ENCODE assay signal across 13 mouse cellular contexts in the genomic region with DNA sequence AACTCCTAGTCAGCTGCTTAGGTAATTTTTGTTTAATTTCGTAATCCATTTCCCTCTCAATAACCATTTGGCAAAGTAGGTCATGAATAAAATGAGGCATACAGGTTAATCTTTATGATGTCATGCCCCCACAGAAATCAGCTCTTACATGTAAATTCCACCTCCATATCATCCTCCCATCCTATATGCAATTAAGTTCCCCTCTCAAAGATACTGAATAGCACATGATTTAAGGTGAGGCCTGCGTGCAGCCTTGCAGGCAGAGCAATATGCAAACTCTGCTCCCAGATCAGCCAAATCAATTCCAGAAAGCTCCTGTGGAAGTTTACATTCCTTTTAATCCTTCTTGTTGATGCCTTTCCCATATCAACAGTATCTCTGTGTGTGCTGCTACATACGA.
A peak's percentile ranks its signal among the peaks of the same experiment; 100 is the strongest.
DNase-seq lines count a peak whose midpoint lies in the region; ATAC-seq and TF ChIP-seq lines count a peak whose summit lies in the region.
"Had no signal": no experiment of that assay in that cellular context is flagged by ENCODE, and none has a peak within 500 bp of the region (broad histone marks: within the 10 kb centered on the region; RNA-seq: fewer than 3 reads in every experiment).

No protein-coding gene starts in this region.

- no peak for ATAC-seq in forebrain, postnatal 0 days
- ATAC-seq in forebrain, embryonic 11.5 days (replicated peaks; ENCODE audit: low FRiP score), result no peak
- ATAC-seq in limb, embryonic 15.5 days (ENCODE audit: insufficient number of reproducible peaks, low FRiP score, low TSS enrichment, low read depth), result no peak
- ATAC-seq: lung, postnatal 0 days had no signal

- DNase-seq in forebrain, postnatal 0 days, result no peak
- no peak for DNase-seq in forebrain, embryonic 11.5 days (ENCODE audit: low spot score)
- peak; percentile 6 for DNase-seq in liver, adult 2 months (ENCODE audit: extremely low read depth, low read depth, low spot score)
- no peak for DNase-seq in liver
- no peak for DNase-seq in thymus, postnatal 36 days
- no peak for DNase-seq in gastrocnemius, adult 2 months
- DNase-seq: adrenal gland, postnatal 25 days; cerebellum, adult 8-10 months; kidney, postnatal 36 days; thymus, adult 18-20 months had no signal

- H3K9me3 ChIP-seq in forebrain, postnatal 0 days (ENCODE audit: low read length), result no peaks in the 10 kb centered on the region
- H3K9me3 ChIP-seq in forebrain, embryonic 11.5 days (ENCODE audit: control insufficient read depth, low read length), result no peaks in the 10 kb centered on the region
- no peaks in the 10 kb centered on the region for H3K9me3 ChIP-seq in limb, embryonic 15.5 days

- H3K27ac ChIP-seq in forebrain, postnatal 0 days (ENCODE audit: low read depth, low read length), result no peak overlapping the region
- H3K27ac ChIP-seq in forebrain, embryonic 11.5 days (ENCODE audit: low read depth, low read length), result no peak overlapping the region
- no peak overlapping the region for H3K27ac ChIP-seq in liver, adult 2 months (replicated peaks; ENCODE audit: insufficient read depth, low read depth, low read length)
- peak overlapping the region; percentile 26; the same call in 1 of the 2 replicates for H3K27ac ChIP-seq in embryonic fibroblast, embryonic 13.5 days (ENCODE audit: insufficient read depth, low read length)
- peak overlapping the region; percentile 63 for H3K27ac ChIP-seq in limb, embryonic 15.5 days
- H3K27ac ChIP-seq in gastrocnemius, adult 2 months, result no peak overlapping the region

- H3K9ac ChIP-seq in forebrain, postnatal 0 days, result 0 out of 2 replicates have a peak overlapping the region, but pooled peaks have one; percentile 18
- no peak overlapping the region for H3K9ac ChIP-seq in forebrain, embryonic 11.5 days (ENCODE audit: low read length)
- no peak overlapping the region for H3K9ac ChIP-seq in liver, adult 2 months (ENCODE audit: low read depth, low read length)
- no peak overlapping the region for H3K9ac ChIP-seq in limb, embryonic 15.5 days

- H3K27me3 ChIP-seq in forebrain, postnatal 0 days (ENCODE audit: insufficient read depth, low read length), result no peaks in the 10 kb centered on the region
- H3K27me3 ChIP-seq in forebrain, embryonic 11.5 days (ENCODE audit: control insufficient read depth, insufficient read depth, low read length), result no peaks in the 10 kb centered on the region
- H3K27me3 ChIP-seq in liver, adult 2 months (ENCODE audit: control insufficient read depth, insufficient read depth, low read length), result no peaks in the 10 kb centered on the region
- H3K27me3 ChIP-seq in limb, embryonic 15.5 days, result no peaks in the 10 kb centered on the region

- TF ChIP-seq POLR2A in liver, adult 2 months (IDR thresholded peaks at IDR 0.05; ENCODE audit: extremely low read depth, insufficient read depth, low read length), result no peak
- TF ChIP-seq POLR2A in embryonic fibroblast, embryonic 13.5 days (IDR thresholded peaks at IDR 0.05; ENCODE audit: low read depth, low read length), result no peak

- H3K4me2 ChIP-seq in forebrain, postnatal 0 days (ENCODE audit: low read depth), result no peak overlapping the region
- H3K4me2 ChIP-seq in forebrain, embryonic 11.5 days (ENCODE audit: low read depth, low read length, severe bottlenecking), result no peak overlapping the region
- H3K4me2 ChIP-seq in limb, embryonic 15.5 days, result no peak overlapping the region

- no peaks in the 10 kb centered on the region for H3K79me2 ChIP-seq in liver, adult 2 months (ENCODE audit: control insufficient read depth, insufficient read depth, low read length)

- no peak for TF ChIP-seq CTCF in forebrain, postnatal 0 days (IDR thresholded peaks at IDR 0.05; ENCODE audit: low read depth)
- no peak for TF ChIP-seq CTCF in liver, adult 2 months (IDR thresholded peaks at IDR 0.05; ENCODE audit: low read depth, low read length)
- no peak for TF ChIP-seq CTCF in embryonic fibroblast, embryonic 13.5 days (IDR thresholded peaks at IDR 0.05; ENCODE audit: borderline replicate concordance, insufficient read depth, low read length)
- no peak for TF ChIP-seq CTCF in gastrocnemius, adult 2 months (IDR thresholded peaks at IDR 0.05)

- no peak overlapping the region for H3K4me3 ChIP-seq in forebrain, postnatal 0 days (ENCODE audit: low read depth, low read length)
- H3K4me3 ChIP-seq in forebrain, embryonic 11.5 days (ENCODE audit: low read depth, low read length), result no peak overlapping the region
- no peak overlapping the region for H3K4me3 ChIP-seq in liver, adult 2 months (ENCODE audit: insufficient read depth, low read depth, low read length)
- H3K4me3 ChIP-seq in embryonic fibroblast, embryonic 13.5 days (ENCODE audit: insufficient read depth, low read length), result no peak overlapping the region
- no peak overlapping the region for H3K4me3 ChIP-seq in limb, embryonic 15.5 days
- H3K4me3 ChIP-seq in gastrocnemius, adult 2 months, result no peak overlapping the region

- H3K36me3 ChIP-seq in forebrain, postnatal 0 days (ENCODE audit: insufficient read depth), result no peaks in the 10 kb centered on the region
- no peaks in the 10 kb centered on the region for H3K36me3 ChIP-seq in forebrain, embryonic 11.5 days (ENCODE audit: control insufficient read depth, insufficient read depth, low read length)
- H3K36me3 ChIP-seq in liver, adult 2 months (ENCODE audit: control insufficient read depth, insufficient read depth, low read length), result no peaks in the 10 kb centered on the region
- no peaks in the 10 kb centered on the region for H3K36me3 ChIP-seq in limb, embryonic 15.5 days

- WGBS in forebrain, postnatal 0 days, result 45% methylated on average over 3 of the region's 3 CpGs
- 46% methylated on average over 3 of the region's 3 CpGs for WGBS in forebrain, embryonic 11.5 days
- 59% methylated on average over 3 of the region's 3 CpGs for WGBS in liver, adult 2 months
- 37% methylated on average over 3 of the region's 3 CpGs for WGBS in limb, embryonic 15.5 days

- H3K4me1 ChIP-seq in forebrain, postnatal 0 days (ENCODE audit: insufficient read depth), result peaks cover 10% of the 10 kb centered on the region
- peaks cover 2% of the 10 kb centered on the region; the same call in 1 of the 2 replicates for H3K4me1 ChIP-seq in forebrain, embryonic 11.5 days (replicated peaks; ENCODE audit: control insufficient read depth, insufficient read depth, low read length)
- no peaks in the 10 kb centered on the region for H3K4me1 ChIP-seq in liver, adult 2 months (ENCODE audit: control insufficient read depth, insufficient read depth, low read length)
- peaks cover 2% of the 10 kb centered on the region for H3K4me1 ChIP-seq in embryonic fibroblast, embryonic 13.5 days (ENCODE audit: control insufficient read depth, insufficient read depth, low read length)
- H3K4me1 ChIP-seq in limb, embryonic 15.5 days, result peaks cover 16% of the 10 kb centered on the region

- intact Hi-C loops in gastrocnemius, adult 2 months (cut with DNase I), result no loop called here

Comparison
In these comparisons a context has a peak if more than half of its experiments do, and no peak if none do; other contexts are left out.
1. H3K27ac ChIP-seq: peak in embryonic fibroblast, embryonic 13.5 days (single experiment) and limb, embryonic 15.5 days (single experiment); none in forebrain, postnatal 0 days (single experiment), forebrain, embryonic 11.5 days (single experiment), liver, adult 2 months (single experiment) and gastrocnemius, adult 2 months (single experiment).